Mouse (Mus musculus): Measurements from ENCODE around the gene Klhl24. TPM values are rescaled to one million over a fixed set of nuclear protein-coding genes. Genes with fewer than 3 reads are reported as not detected.
A peak's percentile ranks its signal among the peaks of the same experiment; 100 is the strongest.

Gene Klhl24
- polyA plus RNA-seq (2015; fragmentation: Nextera tagmentation; extraction: Ambion mirVana), result 3.5 and 4.4 TPM in 2 replicates

DNA sequence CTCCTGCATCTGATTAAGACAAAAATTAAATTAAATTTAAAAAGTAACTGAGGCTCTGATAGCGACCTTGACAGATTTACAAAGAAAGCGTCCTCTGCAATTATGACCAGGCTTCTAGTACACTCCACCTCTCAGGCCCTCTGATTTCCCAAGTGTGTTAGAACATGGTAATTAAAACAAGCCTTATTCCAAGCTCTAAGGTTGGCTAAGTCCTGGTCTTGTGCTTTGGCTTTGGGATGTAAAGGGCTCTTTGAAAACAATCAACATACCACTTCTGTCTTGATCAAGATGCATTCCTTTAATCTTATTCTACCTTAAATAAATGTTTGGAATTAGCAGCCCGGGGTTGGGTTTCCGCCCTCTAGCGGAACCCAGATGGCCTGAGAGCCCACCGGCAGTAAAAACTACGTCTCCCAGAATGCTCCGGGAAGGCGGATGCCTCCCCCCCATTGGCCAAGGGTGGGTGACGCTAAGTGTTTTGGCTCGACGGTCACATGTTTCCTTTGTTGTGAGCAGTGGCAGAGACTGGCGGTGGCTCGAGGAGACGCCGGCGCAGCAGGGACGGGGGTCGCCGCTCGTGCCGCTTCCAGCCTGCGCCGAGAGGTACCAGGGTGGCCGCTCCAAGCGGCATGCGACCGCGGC, at the start of gene Klhl24:
Klhl24 (plus strand) TSS at position 474 of the 642 bp plus-strand sequence.
- 1% methylated on average over 29 of the region's 29 CpGs for WGBS (ENCODE audit: insufficient replicate concordance)
- Histone ChIP-seq H3K4me3 (replicated peaks) (peak within 1 kb of the TSS; percentile 92), H3K4me1 (replicated peaks) (peaks cover 11% of the 10 kb centered on the region)

DNA sequence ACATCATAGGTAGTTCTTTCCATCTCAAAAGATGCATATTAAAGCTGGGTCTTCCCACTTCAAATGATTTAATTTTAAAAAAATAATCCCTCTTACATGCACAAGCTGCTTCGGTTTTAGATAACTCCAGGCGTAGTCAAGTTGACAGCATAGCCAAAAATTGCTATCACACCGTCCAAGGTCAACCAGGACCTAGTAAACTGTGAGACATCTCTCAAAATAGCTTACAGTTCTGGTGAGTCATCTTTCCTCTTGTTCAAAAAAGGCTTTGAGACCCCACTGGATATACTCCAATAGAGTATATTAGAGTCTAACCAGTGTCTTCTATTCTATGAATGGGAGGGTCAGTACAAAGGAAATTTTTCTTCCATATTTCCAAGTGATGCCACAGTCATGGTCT, 44.7 kb upstream of the Klhl24 start:
- DNase-seq (no peak), ATAC-seq (ENCODE audit: low read depth) (no peak)
- H3K9ac ChIP-seq, result no peak overlapping the region
- H3K27ac ChIP-seq, result no peak overlapping the region
- H3K4me3 ChIP-seq (replicated peaks), result no peak overlapping the region
- H3K27me3 ChIP-seq, result no peaks in the 10 kb centered on the region
- H3K9me3 ChIP-seq (replicated peaks), result no peaks in the 10 kb centered on the region
- H3K36me3 ChIP-seq, result no peaks in the 10 kb centered on the region
- H3K4me1 ChIP-seq (replicated peaks), result no peaks in the 10 kb centered on the region
- WGBS (ENCODE audit: insufficient replicate concordance), result 59% methylated on average over 3 of the region's 3 CpGs
- H3K4me2 ChIP-seq, result no peak overlapping the region

More for the DNA sequence above, at the start of gene Klhl24:
- DNase-seq, result peak; percentile 87
- H3K9me3 ChIP-seq (replicated peaks), result no peaks in the 10 kb centered on the region
- ATAC-seq (ENCODE audit: low read depth), result peak; percentile 88
- no peaks in the 10 kb centered on the region for H3K27me3 ChIP-seq
- H3K4me2 ChIP-seq, result peak within 1 kb of the TSS; percentile 97
- H3K9ac ChIP-seq, result peak within 1 kb of the TSS; percentile 85
- peak within 1 kb of the TSS; percentile 87 for H3K27ac ChIP-seq
- H3K36me3 ChIP-seq, result no peaks in the 10 kb centered on the region

DNA sequence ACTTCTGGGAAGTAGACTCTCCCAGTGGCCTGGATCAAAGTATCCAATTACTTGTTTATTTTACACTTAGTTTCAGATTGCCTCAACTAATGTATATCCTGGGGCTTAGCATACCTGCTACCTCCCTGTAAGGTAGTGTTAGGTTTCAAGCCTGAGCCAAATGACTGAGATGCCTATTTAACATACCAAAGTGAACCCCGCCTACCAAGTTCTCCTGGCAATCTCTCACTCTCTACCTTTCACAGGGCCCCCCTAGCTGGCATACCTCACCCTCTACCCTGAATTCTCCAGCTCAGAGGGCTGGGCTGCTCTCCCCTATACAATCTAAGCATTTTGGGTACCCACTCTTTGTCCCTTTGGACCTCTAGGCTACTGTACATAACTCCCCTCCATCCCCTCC, 24.6 kb upstream of the Klhl24 start:
- no peak overlapping the region for H3K4me2 ChIP-seq
- 60% methylated on average over 1 of the region's 1 CpGs for WGBS (ENCODE audit: insufficient replicate concordance)
- no peaks in the 10 kb centered on the region for H3K4me1 ChIP-seq (replicated peaks)
- ATAC-seq (ENCODE audit: low read depth) (no peak), DNase-seq (no peak)
- no peak overlapping the region for H3K4me3 ChIP-seq (replicated peaks)
- no peak overlapping the region for H3K27ac ChIP-seq
- H3K9ac ChIP-seq, result no peak overlapping the region
- H3K27me3 ChIP-seq, result no peaks in the 10 kb centered on the region
- H3K9me3 ChIP-seq (replicated peaks), result no peaks in the 10 kb centered on the region
- no peaks in the 10 kb centered on the region for H3K36me3 ChIP-seq

DNA sequence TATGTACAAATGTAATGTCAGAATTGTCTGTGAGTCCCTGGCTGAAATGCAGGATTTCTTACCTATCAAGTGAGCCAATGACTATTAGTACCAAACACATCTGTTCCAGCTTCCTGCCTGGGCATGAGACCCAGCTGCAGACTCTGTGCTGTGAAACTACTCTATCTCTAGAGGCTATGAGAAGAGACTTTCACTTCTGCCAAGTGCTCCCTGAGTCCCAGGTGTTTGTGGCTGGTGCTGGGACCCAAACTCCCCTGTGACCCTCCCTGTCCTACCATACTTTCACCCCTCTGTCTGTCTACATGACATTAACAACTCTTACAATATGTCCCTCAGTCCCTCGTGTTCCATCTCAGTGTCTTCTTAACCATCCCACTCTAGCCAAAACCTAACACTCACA, 20.7 kb upstream of the Klhl24 start:
- H3K9me3 ChIP-seq (replicated peaks), result no peaks in the 10 kb centered on the region
- no peak overlapping the region for H3K9ac ChIP-seq
- ATAC-seq (ENCODE audit: low read depth) (no peak), DNase-seq (no peak)
- 43% methylated on average over 1 of the region's 1 CpGs for WGBS (ENCODE audit: insufficient replicate concordance)
- no peak overlapping the region for H3K4me2 ChIP-seq
- H3K36me3 ChIP-seq, result no peaks in the 10 kb centered on the region
- no peaks in the 10 kb centered on the region for H3K27me3 ChIP-seq
- H3K4me3 ChIP-seq (replicated peaks), result no peak overlapping the region
- no peak overlapping the region for H3K27ac ChIP-seq
- H3K4me1 ChIP-seq (replicated peaks), result no peaks in the 10 kb centered on the region

DNA sequence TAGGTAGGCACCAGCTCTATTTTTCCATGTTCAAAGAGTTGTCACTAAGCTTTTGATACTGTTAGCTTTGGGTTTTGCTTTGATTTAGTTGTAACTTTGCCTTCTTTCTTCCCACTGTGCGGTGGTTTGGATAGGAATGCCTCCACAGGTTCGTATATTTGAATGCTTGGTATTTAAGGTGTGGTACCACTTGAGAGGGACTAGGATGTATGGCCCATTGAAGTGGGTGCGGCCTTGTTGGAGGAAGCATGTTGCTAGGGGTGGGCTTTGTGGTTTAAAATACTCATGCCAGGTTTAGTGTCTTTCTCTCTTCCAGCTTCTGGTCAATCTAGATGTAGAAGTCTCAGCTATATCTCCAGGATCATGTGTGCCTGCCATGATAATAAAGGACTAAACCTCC, 17.1 kb upstream of the Klhl24 start:
- no peak overlapping the region for H3K27ac ChIP-seq
- H3K9me3 ChIP-seq (replicated peaks), result no peaks in the 10 kb centered on the region
- H3K27me3 ChIP-seq, result no peaks in the 10 kb centered on the region
- H3K9ac ChIP-seq, result no peak overlapping the region
- ATAC-seq (ENCODE audit: low read depth) (no peak), DNase-seq (no peak)
- no peak overlapping the region for H3K4me2 ChIP-seq
- H3K4me3 ChIP-seq (replicated peaks), result no peak overlapping the region
- H3K4me1 ChIP-seq (replicated peaks), result no peaks in the 10 kb centered on the region
- no peaks in the 10 kb centered on the region for H3K36me3 ChIP-seq
- WGBS (ENCODE audit: insufficient replicate concordance), result 65% methylated on average over 3 of the region's 3 CpGs

DNA sequence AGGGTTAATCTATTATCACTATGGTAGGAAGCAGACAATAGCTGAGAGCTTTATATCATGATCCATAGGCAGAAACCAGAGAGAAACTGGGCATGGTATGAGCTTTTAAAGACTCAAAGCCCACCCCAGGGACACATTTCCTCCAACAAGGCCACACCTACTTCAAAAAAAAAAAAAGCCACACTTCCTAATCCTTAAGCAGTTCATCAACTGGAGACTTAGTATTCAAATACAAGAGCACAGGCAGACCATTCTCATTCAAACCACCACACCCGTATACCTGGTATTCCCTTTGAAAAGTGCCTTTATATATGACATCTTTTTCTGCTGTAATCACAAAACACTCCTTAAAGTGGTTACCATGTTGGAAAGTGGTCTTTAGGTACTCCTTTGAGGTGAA, 12.7 kb upstream of the Klhl24 start:
- WGBS (ENCODE audit: insufficient replicate concordance), result 80% methylated on average over 1 of the region's 1 CpGs
- Histone ChIP-seq H3K4me3 (replicated peaks) (no peak overlapping the region), H3K27ac (no peak overlapping the region), H3K4me1 (replicated peaks) (no peaks in the 10 kb centered on the region), H3K9ac (no peak overlapping the region), H3K36me3 (no peaks in the 10 kb centered on the region), H3K9me3 (replicated peaks) (no peaks in the 10 kb centered on the region), H3K4me2 (no peak overlapping the region), H3K27me3 (no peaks in the 10 kb centered on the region)
- DNase-seq (no peak), ATAC-seq (ENCODE audit: low read depth) (no peak)

DNA sequence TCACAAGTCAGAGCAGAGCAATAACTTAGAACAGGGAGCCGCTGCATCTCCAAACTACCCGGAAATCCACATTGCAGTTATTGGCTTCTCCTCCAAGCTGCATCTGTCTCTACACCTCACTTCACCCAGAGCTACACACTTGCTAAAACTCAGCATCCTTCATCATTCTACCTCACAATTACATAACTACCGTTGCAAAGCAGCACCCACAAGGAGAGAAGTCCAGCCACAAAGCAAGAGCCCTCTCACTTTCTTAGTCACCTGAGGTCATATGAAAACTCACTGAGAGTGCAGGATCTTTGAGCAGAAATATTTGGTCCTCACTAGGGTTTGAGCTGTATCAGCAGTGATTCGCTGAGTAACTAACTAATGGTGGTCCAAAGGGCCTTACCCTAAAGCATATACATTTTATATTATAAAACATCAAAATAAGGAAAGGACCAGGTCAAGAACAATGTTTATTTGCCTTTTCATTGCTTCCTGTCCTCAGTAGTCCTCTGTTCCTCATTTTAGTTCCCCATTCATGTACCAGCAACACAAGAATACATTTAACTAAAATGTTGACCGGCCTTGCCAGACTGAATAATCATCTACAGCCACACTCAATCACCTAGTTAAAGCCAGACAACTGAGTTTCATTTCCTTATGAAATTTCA, 12.0 kb upstream of the Klhl24 start:
- DNase-seq, result no peak
- no peak for ATAC-seq (ENCODE audit: low read depth)
- H3K9ac ChIP-seq, result no peak overlapping the region
- H3K27ac ChIP-seq, result no peak overlapping the region
- no peaks in the 10 kb centered on the region for H3K4me1 ChIP-seq (replicated peaks)
- H3K4me2 ChIP-seq, result no peak overlapping the region
- WGBS (ENCODE audit: insufficient replicate concordance), result 49% methylated on average over 5 of the region's 5 CpGs
- no peak overlapping the region for H3K4me3 ChIP-seq (replicated peaks)
- no peaks in the 10 kb centered on the region for H3K9me3 ChIP-seq (replicated peaks)
- no peaks in the 10 kb centered on the region for H3K27me3 ChIP-seq
- H3K36me3 ChIP-seq, result no peaks in the 10 kb centered on the region

DNA sequence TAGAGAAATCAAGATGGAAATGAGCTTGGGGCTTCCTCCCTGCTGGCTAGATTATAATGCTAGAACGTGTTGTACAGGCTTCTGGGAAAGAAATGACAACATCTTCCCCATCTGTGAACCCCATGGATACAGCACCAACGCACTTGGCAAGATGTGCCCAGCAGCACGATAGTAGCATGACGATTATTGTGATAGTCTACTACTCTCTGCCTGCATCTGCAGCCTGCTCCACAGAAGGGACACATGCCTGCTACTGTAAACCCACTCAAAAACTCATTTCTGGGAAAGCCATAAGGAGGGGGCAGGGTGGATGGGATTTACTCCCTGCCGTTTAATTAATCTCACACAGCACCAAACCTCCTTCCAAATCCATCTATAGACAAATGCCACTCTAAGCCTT, 10.4 kb upstream of the Klhl24 start:
- WGBS (ENCODE audit: insufficient replicate concordance), result 69% methylated on average over 5 of the region's 5 CpGs

DNA sequence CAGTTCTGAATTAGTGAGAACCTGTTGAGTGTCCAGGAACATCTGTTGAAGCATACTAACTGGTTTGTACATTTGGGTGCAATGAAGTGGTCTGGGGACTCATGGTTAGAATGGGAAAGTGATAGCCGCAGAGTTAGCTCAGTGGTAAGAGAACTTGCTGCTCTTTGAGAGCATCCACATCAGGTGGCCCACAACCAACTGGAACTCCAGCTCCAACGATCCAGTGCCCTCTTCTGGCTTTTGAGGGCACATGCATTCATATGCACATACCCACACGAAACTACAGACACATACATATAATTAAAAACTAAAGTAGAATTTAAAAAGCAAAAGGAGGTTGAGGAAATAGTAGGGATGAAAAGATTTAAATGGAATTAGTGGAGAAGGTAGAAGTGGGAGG, 7.7 kb upstream of the Klhl24 start:
- no peaks in the 10 kb centered on the region for H3K9me3 ChIP-seq (replicated peaks)
- no peak overlapping the region for H3K4me2 ChIP-seq
- no peaks in the 10 kb centered on the region for H3K4me1 ChIP-seq (replicated peaks)
- no peak for ATAC-seq (ENCODE audit: low read depth)
- H3K36me3 ChIP-seq, result no peaks in the 10 kb centered on the region
- 55% methylated on average over 3 of the region's 3 CpGs for WGBS (ENCODE audit: insufficient replicate concordance)
- H3K27ac ChIP-seq, result no peak overlapping the region
- DNase-seq, result no peak
- no peak overlapping the region for H3K4me3 ChIP-seq (replicated peaks)
- H3K9ac ChIP-seq, result no peak overlapping the region
- no peaks in the 10 kb centered on the region for H3K27me3 ChIP-seq

More for the DNA sequence above, 10.4 kb upstream of the Klhl24 start:
- Histone ChIP-seq H3K9me3 (replicated peaks) (no peaks in the 10 kb centered on the region), H3K4me1 (replicated peaks) (no peaks in the 10 kb centered on the region), H3K36me3 (no peaks in the 10 kb centered on the region), H3K27me3 (no peaks in the 10 kb centered on the region), H3K9ac (no peak overlapping the region), H3K4me2 (no peak overlapping the region), H3K27ac (no peak overlapping the region), H3K4me3 (replicated peaks) (no peak overlapping the region)
- no peak for ATAC-seq (ENCODE audit: low read depth)
- no peak for DNase-seq

DNA sequence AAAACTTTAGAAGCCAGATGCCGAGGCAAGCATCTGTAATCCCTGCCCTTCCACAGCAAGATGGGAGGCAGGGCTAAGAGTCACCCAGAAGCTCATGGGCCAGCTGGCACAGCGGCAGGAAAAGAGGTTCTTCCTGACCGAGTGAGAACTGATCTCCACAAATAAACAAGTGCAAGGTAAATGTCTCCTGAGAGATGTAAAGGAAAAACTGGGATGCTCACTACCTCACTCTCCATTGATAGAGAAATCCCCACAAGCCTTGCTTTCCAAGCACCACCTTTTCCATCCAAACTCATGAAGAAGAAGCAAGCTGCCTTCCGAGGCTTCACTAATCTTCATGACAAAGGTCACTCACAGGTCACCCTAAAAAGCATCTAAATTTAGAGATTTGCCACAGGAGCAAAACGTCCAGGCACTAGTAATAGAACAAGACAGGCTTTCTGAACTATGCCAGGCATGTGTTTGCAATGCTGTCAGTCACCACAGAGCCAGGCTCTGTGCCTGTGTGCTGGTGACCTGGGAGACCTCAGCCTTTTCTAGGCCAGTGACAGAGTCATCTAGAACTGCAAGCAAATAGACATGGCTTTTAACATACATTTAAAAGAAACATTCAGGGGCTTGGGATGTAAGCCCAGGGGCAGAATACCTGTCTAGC, 6.3 kb upstream of the Klhl24 start:
- Histone ChIP-seq H3K4me3 (replicated peaks) (no peak overlapping the region), H3K27ac (no peak overlapping the region), H3K4me1 (replicated peaks) (no peaks in the 10 kb centered on the region), H3K4me2 (no peak overlapping the region), H3K9me3 (replicated peaks) (no peaks in the 10 kb centered on the region), H3K36me3 (no peaks in the 10 kb centered on the region), H3K9ac (no peak overlapping the region), H3K27me3 (no peaks in the 10 kb centered on the region)
- DNase-seq, result no peak
- 30% methylated on average over 5 of the region's 5 CpGs for WGBS (ENCODE audit: insufficient replicate concordance)
- ATAC-seq (ENCODE audit: low read depth), result no peak

DNA sequence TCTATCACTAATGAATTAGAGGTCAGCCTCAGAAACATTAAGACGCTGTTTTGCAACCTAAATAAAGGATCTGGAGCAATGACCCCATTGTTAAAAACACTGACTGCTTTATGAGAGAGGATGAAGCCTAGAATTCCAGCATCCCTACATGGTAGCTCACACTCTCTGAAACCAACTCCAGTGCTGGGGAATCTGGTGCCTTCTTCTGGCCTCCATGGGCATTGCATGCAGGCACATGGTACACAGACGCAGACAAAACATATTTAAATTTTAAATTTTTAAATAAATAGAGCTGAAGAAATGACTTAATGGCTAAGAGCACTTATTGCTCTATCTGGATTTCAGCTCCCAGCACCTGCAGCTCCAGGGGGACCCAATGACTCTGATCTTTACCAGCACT, 1.4 kb upstream of the Klhl24 start:
- DNase-seq (no peak), ATAC-seq (ENCODE audit: low read depth) (no peak)
- H3K9ac ChIP-seq, result no peak overlapping the region
- H3K4me2 ChIP-seq, result no peak overlapping the region
- H3K27ac ChIP-seq, result no peak overlapping the region
- H3K36me3 ChIP-seq, result no peaks in the 10 kb centered on the region
- 66% methylated on average over 2 of the region's 2 CpGs for WGBS (ENCODE audit: insufficient replicate concordance)
- H3K27me3 ChIP-seq, result no peaks in the 10 kb centered on the region
- H3K4me1 ChIP-seq (replicated peaks), result peaks cover 11% of the 10 kb centered on the region
- H3K4me3 ChIP-seq (replicated peaks), result no peak overlapping the region
- no peaks in the 10 kb centered on the region for H3K9me3 ChIP-seq (replicated peaks)

Measured in liver, embryonic 13.5 days (tissue).